Mouse (Mus musculus) neutrophil, adult 5-6 weeks (primary cell): Measurements from ENCODE around the gene Tmem107. TPM values are rescaled to one million over a fixed set of nuclear protein-coding genes. Genes with fewer than 3 reads are reported as not detected.

ENCODE experiments used
- ATAC-seq: fragments of 151-379, 151-347 bp; 2 replicates; pipeline ENCODE4 v1.8.0; 2017; ENCODE audit warnings: mild to moderate bottlenecking, moderate TSS enrichment; ENCODE audit not compliant: insufficient number of reproducible peaks, poor library complexity, low FRiP score, severe bottlenecking; ENCODE audit errors: extremely low read depth
- total RNA-seq: library from RNA; stranded (forward); fragments of 200-1000 nt; gene quantifications from 2 replicates; pipeline ENCODE4 v1.2.3, GENCODE M21; 2017

Tmem107 gene
- total RNA-seq, 1 experiment from 2014 or later, result 1.2 TPM

DNA sequence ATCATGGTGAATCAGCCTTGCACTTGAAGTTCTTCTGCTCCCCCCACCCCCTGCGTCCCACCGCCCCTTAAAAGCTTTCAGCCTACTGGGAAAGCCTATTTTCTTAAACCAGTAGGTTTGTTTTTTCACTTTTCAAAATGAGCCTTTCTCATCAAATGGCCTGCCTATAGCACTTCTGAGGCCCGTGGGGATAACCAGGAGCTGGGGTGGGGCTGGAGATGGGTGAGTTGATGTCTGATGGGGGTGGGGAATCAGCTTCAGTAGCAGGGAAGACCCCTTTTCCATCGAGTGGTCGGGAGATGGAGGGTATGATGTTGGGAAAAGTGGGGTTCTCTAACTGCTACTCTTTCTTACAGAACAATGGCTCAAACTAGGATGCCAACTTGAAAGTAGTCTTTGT is 46.2 kb downstream of the Tmem107 start:
- ATAC-seq, result no peak

- ATAC-seq, result 0 out of 2 replicates have a peak, but pooled peaks have one; percentile 20
Measured at GRCm38 (mm10) chr11:69117737-69118695, 47.4 kb downstream of the Tmem107 start.

DNA sequence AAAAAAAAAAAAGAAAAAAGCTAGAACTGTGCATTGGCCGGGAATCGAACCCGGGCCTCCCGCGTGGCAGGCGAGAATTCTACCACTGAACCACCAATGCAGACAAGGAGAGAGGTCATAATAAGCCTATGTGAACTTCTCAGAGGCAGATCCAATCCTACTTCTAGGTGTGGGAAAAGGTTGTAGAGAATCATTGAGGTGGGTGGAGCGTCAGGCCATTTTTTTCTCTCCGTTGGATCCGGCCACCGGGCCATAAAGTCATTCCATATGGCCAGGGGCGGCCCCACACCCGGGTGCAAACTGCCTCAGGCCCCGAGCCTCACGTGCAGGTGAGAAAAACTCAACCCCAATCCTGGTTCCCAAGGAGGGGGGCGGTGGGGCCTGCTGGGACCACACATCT is 48.2 kb downstream of the Tmem107 start:
- ATAC-seq, result no peak

DNA sequence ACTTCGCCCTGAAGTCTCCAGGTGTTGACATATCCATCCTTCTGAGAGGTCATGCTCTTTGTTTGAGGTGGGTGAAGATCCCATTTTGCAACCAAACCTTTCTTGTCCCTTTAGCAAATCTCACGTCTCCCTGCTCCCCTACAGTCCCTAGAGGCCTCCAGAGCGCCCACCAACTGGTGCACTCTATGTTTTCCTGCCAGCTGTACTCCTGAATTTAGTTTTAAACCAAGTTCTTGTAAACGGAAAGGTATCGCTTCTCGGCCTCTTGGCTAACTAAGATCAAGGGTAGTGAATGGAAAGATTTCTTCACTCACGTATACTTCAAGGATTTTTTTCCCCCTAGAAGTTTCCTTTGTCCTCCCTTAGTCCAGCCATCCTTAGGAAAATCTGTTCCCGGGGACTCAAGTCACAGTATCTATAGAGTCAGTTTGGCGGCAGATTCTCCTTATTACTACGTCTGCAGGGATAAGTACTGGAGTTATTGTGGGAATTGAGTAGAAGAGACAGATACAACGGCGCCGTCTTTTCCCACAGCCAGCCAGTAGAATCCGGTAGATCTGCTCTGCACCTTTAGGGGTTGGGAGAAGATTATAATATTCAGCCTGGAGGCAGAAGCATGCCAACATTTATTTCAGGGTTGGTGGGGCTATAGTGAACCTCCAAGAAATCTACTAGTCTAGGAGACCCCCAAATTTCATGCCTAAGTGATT is 49.0 kb downstream of the Tmem107 start:
- no peak for ATAC-seq

DNA sequence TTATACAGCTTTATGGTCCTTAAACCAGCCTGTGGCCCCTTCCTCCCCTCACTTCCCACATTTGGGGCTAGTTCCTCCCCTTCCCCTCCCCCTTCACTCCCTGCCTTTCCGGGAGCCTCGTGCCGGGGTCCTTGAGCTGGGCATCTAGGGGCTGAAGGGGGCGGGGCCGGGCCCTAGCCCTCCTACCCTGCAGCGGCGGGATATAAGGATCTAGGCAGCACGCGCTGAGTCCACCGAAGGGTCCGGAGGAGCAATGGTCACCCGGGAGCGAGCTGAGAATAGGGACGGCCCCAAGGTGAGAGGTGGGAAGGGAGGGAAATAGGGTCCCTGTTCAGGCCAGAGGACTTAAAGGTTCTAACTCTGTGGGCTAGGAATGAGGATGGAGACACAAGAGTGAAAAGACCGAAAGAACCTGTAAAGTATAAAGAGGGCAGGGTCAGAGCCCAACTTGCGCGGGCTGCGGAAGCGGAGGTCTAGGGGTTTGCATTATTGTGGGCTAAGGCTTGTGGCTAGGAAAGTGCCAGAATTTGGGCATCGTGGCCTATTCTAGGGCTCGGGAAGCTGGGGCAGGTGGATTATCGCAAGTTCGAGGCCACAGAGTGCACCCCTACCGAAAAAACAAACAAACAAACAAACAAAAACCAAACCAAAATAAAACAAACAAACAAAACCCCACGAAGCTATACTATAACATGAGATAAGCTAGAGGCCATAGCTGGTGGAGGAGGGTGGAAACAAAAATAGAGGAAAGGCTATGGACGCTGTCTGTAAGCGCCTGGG is 49.8 kb downstream of the Tmem107 start, which contains the start of gene Hes7:
Gene Hes7, plus strand, starts transcription at position 184 of the 780 bp plus-strand sequence.
- no peak for ATAC-seq

DNA sequence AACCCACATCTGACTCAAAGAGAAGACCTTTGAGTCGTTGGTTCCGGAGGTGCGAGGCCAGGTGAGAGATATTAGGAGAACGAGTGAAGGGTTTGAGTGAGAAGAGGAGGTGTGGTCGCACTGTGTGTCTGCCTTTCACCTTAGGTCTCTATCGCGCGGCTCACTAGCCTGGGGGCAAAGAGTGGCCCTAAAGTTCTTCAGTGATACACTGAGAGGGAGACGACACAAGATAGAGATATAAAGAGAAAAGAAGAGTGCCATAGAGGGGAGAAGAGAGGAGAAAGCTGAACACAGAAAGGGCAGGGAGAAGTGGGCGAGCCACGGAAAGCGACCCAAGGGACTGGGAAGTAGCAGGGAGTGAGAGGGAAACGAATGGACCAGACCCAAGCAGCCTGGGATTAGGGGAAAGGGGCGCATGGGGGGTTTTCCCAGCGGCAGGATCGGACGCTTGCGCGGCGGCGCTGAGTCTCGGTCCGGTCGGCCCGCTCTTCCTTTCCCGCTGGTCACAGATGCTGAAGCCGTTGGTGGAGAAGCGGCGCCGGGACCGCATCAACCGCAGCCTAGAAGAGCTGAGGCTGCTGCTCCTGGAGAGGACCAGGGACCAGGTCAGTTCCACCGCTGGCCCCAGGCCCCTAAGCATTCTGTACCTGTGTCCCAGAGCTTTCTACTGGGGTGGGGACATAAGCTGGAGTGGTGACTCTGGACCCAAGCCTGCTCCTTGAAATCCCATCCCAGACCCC is 50.6 kb downstream of the Tmem107 start:
- no peak for ATAC-seq

DNA sequence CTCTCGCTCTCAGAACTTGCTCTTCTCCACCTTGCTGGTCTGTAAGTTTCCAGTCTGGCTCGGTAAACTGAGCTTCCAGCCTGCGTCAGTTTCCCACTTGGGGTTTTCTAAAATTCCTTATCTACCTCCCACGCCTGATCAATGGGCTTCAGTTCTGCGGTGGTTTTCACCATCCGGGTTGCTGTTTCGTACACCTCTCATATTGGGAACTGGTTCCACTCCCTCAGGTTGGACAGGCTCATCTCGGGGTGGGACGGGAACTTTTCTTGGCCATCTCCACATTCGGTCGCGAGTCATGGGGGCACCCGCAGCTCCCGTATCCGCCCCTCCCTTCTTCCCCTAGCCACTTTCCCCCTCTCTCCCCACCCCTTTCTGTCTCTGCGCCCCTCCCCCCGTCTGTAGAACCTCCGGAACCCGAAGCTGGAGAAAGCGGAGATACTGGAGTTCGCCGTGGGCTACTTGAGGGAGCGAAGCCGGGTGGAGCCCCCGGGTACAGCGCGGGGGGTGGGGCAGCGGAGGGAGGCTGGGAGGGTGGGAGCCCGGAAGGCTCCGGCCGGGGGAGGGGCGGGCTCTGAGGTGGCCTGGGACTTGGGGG is 51.2 kb downstream of the Tmem107 start:
- ATAC-seq, result no peak

- ATAC-seq, result peak; percentile 13; the same call in 1 of the 2 replicates
Measured at GRCm38 (mm10) chr11:69122336-69122951, 51.8 kb downstream of the Tmem107 start, which contains the start of gene 9130213A22Rik. TSS of gene 9130213A22Rik (minus strand) at chr11:69122589.

Other genes with a start within 250 kb of the Tmem107 start
- 179 and 227 TPM in 2 replicates for gene Ndel1, start 198.9 kb upstream of the Tmem107 start, total RNA-seq
- not detected in 2 replicates for gene Rnf222, start 182.3 kb upstream of the Tmem107 start, total RNA-seq
- gene Rpl26, start 169.2 kb upstream of the Tmem107 start, total RNA-seq, result 2,315 and 2,386 TPM in 2 replicates
- gene Odf4, start 143.7 kb upstream of the Tmem107 start, total RNA-seq, result not detected in 2 replicates
- gene Arhgef15, start 113.3 kb upstream of the Tmem107 start, total RNA-seq, result not detected in 2 replicates
- gene Slc25a35, start 102.7 kb upstream of the Tmem107 start, total RNA-seq, result 1.7 and 4.7 TPM in 2 replicates
- gene Rangrf, start 95.6 kb upstream of the Tmem107 start, total RNA-seq, result 2.1 and 2.4 TPM in 2 replicates
- 11.9 and 16.4 TPM in 2 replicates for gene Pfas, start 62.3 kb upstream of the Tmem107 start, total RNA-seq
- 35.7 and 42.2 TPM in 2 replicates for gene Ctc1, start 54.9 kb upstream of the Tmem107 start, total RNA-seq
- gene Aurkb, start 25.2 kb upstream of the Tmem107 start, total RNA-seq, result 4.3 and 5.5 TPM in 2 replicates
- 28.4 TPM in 2 replicates for gene Borcs6, start 11.1 kb upstream of the Tmem107 start, total RNA-seq
- gene Vamp2, start 17.7 kb downstream of the Tmem107 start, total RNA-seq, result 108 and 111 TPM in 2 replicates
- 28.9 and 36.1 TPM in 2 replicates for gene Per1, start 24.4 kb downstream of the Tmem107 start, total RNA-seq
- gene Hes7, start 49.6 kb downstream of the Tmem107 start, total RNA-seq, result 0.23 TPM in 1 of 2 replicates, not detected in the other
- 0.23 and 0.74 TPM in 2 replicates for gene 9130213A22Rik, start 51.8 kb downstream of the Tmem107 start, total RNA-seq
- gene Aloxe3, start 55.1 kb downstream of the Tmem107 start, total RNA-seq, result 0.25 TPM in 1 of 2 replicates, not detected in the other
- gene Alox12b, start 86.2 kb downstream of the Tmem107 start, total RNA-seq, result not detected in 2 replicates
- gene Alox8, start 127.0 kb downstream of the Tmem107 start, total RNA-seq, result not detected in 2 replicates
- gene Gucy2e, start 166.2 kb downstream of the Tmem107 start, total RNA-seq, result not detected in 2 replicates